Comparison of ENCODE assay signal across 8 mouse cellular contexts in the genomic region with DNA sequence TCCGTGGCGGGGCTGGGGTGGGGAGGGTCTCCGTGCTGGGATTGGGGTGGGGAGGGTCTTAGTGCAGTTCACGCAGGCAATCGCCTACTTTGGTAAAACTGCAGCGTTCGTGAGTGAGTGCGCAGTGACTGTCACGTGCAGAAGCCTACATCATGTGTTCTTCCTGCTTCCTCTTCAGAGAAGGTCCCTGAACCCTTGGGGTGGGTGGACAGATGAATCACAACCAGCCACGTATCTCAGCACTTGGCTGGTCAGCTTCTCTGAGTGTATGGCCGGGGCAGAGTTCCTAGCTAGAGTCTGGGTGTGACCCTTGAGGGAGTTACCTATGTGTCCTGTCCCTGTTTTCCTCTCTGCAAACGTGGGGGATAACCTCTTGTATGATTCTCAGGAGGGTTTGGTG. TPM values are rescaled to one million over a fixed set of nuclear protein-coding genes. Genes with fewer than 3 reads are reported as not detected.
DNase-seq lines count a peak whose midpoint lies in the region; ATAC-seq and TF ChIP-seq lines count a peak whose summit lies in the region.

No protein-coding gene starts in this region.

- TF ChIP-seq CTCF in G1E (IDR thresholded peaks at IDR 0.05; ENCODE audit: low read depth, low read length) = no peak
- TF ChIP-seq CTCF in left cerebral cortex, adult 2 months (IDR thresholded peaks at IDR 0.05) = no peak

- WGBS in forebrain, embryonic 14.5 days = under 1% methylated on average over 12 of the region's 12 CpGs

- peak overlapping the region; percentile 32 for H3K9ac ChIP-seq in forebrain, embryonic 14.5 days (ENCODE audit: low read length)

- peak overlapping the region; percentile 86 for H3K4me3 ChIP-seq in G1E (ENCODE audit: low read depth, low read length)
- peak overlapping the region; percentile 63 for H3K4me3 ChIP-seq in forebrain, embryonic 14.5 days (ENCODE audit: low read depth, low read length)
- H3K4me3 ChIP-seq in left cerebral cortex, adult 2 months = peak overlapping the region; percentile 71

- intact Hi-C loops in left cerebral cortex, adult 2 months (cut with DNase I) = loop anchor here (5.0 to 10.0 kb wide), 7 partner anchors 89 to 579 kb away; a partner anchor contains a TSS

- peaks cover 24% of the 10 kb centered on the region for H3K4me1 ChIP-seq in G1E (ENCODE audit: insufficient read depth, low read depth, low read length)
- H3K4me1 ChIP-seq in forebrain, embryonic 14.5 days (ENCODE audit: control insufficient read depth, insufficient read depth, low read length) = no peaks in the 10 kb centered on the region

- H3K9me3 ChIP-seq in G1E (replicated peaks) = no peaks in the 10 kb centered on the region
- no peaks in the 10 kb centered on the region for H3K9me3 ChIP-seq in forebrain, embryonic 14.5 days (replicated peaks; ENCODE audit: control insufficient read depth, low read length)

- peak; percentile 18; the same call in 1 of the 2 replicates for ATAC-seq in G1E (ENCODE audit: extremely low read depth, insufficient number of reproducible peaks, low FRiP score, poor library complexity, severe bottlenecking)
- no peak for ATAC-seq in forebrain, embryonic 14.5 days
- peak; percentile 43 for ATAC-seq in megakaryocyte, adult 5-6 weeks (ENCODE audit: poor library complexity, severe bottlenecking)

- H3K27me3 ChIP-seq in G1E (ENCODE audit: insufficient read depth, low read length) = 0 out of 2 replicates have a peak, but pooled peaks cover 5% of the 10 kb centered on the region
- H3K27me3 ChIP-seq in forebrain, embryonic 14.5 days (replicated peaks; ENCODE audit: control insufficient read depth, insufficient read depth, low read length) = no peaks in the 10 kb centered on the region

- H3K27ac ChIP-seq in forebrain, embryonic 14.5 days (ENCODE audit: low read depth, low read length) = no peak overlapping the region
- peak overlapping the region; percentile 16; the same call in 1 of the 2 replicates for H3K27ac ChIP-seq in left cerebral cortex, adult 2 months

- H3K36me3 ChIP-seq in G1E (replicated peaks) = no peaks in the 10 kb centered on the region
- no peaks in the 10 kb centered on the region for H3K36me3 ChIP-seq in forebrain, embryonic 14.5 days (ENCODE audit: control insufficient read depth, insufficient read depth, low read length)

- DNase-seq in G1E (ENCODE audit: low spot score) = peak; percentile 39
- DNase-seq in brain, adult 2 months (ENCODE audit: low read depth, low spot score) = peak; percentile 65
- DNase-seq in forebrain, embryonic 14.5 days (ENCODE audit: low spot score) = peak; percentile 14
- peak; percentile 58 for DNase-seq in heart, postnatal 4 days
- DNase-seq in left cerebral cortex, adult 2 months (ENCODE audit: extremely low spot score in 1 of 2, low spot score in 2 of 2) = peak in 1 of 2 experiments; percentile 42
- DNase-seq in skeletal muscle tissue, adult 2 months (ENCODE audit: low read depth, low spot score) = peak; percentile 60
- no peak for DNase-seq in layer of hippocampus, postnatal 14 days (ENCODE audit: low spot score in 2 of 2)

- peak overlapping the region; percentile 64 for H3K4me2 ChIP-seq in forebrain, embryonic 14.5 days (ENCODE audit: low read length)

RNA-seq across cellular contexts. Expression of a gene that starts 27.9 kb away (rescaled TPM):
- not detected in 2 replicates for total RNA-seq in G1E (2014; fragmentation: Nextera tagmentation)
- 0.05 and 0.12 TPM in 2 replicates for total RNA-seq in G1E (2017)
- not detected in 2 replicates for polyA plus RNA-seq in G1E (2012)
- not detected in 2 replicates for polyA plus RNA-seq in forebrain, embryonic 14.5 days (2014; fragmentation: Nextera tagmentation; extraction: Ambion mirVana)
- total RNA-seq in heart, postnatal 4 days (2021) = not detected
- total RNA-seq in left cerebral cortex, adult 2 months (2021) = not detected
- 0.02 TPM in 1 of 2 replicates, not detected in the other for total RNA-seq in megakaryocyte, adult 5-6 weeks (2015)
- total RNA-seq in megakaryocyte, adult 5-6 weeks (2017) = not detected in 2 replicates
- total RNA-seq in layer of hippocampus, postnatal 14 days (2021) = not detected

RNA-seq across cellular contexts. Expression of a gene that starts 47.5 kb away (rescaled TPM):
- total RNA-seq in G1E (2014; fragmentation: Nextera tagmentation) (44.8 and 50.4 TPM in 2 replicates), G1E (2017) (28.9 and 32.1 TPM in 2 replicates)
- polyA plus RNA-seq in G1E (2012) = 10.2 and 12.2 TPM in 2 replicates
- 7.2 and 7.4 TPM in 2 replicates for polyA plus RNA-seq in forebrain, embryonic 14.5 days (2014; fragmentation: Nextera tagmentation; extraction: Ambion mirVana)
- 10 to 100 TPM; 69.5 to 71.2 TPM for total RNA-seq in heart, postnatal 4 days (2021)
- 10 to 100 TPM; 55.6 to 57.0 TPM for total RNA-seq in left cerebral cortex, adult 2 months (2021)
- total RNA-seq in megakaryocyte, adult 5-6 weeks (2015) = 35.0 and 36.9 TPM in 2 replicates
- 42.6 and 43.3 TPM in 2 replicates for total RNA-seq in megakaryocyte, adult 5-6 weeks (2017)
- 10 to 100 TPM; 54.8 to 56.2 TPM for total RNA-seq in layer of hippocampus, postnatal 14 days (2021)

RNA-seq across cellular contexts. Expression of a gene that starts 49.3 kb away (rescaled TPM):
- total RNA-seq in G1E (2014; fragmentation: Nextera tagmentation) (not detected in 2 replicates), G1E (2017) (not detected in 2 replicates)
- polyA plus RNA-seq in G1E (2012) = not detected in 2 replicates
- polyA plus RNA-seq in forebrain, embryonic 14.5 days (2014; fragmentation: Nextera tagmentation; extraction: Ambion mirVana) = not detected in 2 replicates
- not detected for total RNA-seq in heart, postnatal 4 days (2021)
- not detected for total RNA-seq in left cerebral cortex, adult 2 months (2021)
- total RNA-seq in megakaryocyte, adult 5-6 weeks (2015) = not detected in 2 replicates
- total RNA-seq in megakaryocyte, adult 5-6 weeks (2017) = not detected in 2 replicates
- not detected for total RNA-seq in layer of hippocampus, postnatal 14 days (2021)

Comparison
In these comparisons a context has a peak if more than half of its experiments do, and no peak if none do; other contexts are left out.
1. DNase-seq: peak in G1E (single experiment), brain, adult 2 months (single experiment), forebrain, embryonic 14.5 days (single experiment), heart, postnatal 4 days (single experiment) and skeletal muscle tissue, adult 2 months (single experiment); none in layer of hippocampus, postnatal 14 days (0 of 2).
2. Peak in every context shown above with its lines, with median percentiles within 50 percentile points of each other: H3K4me3 ChIP-seq.